Mouse (Mus musculus): Measurements from ENCODE around the gene 3100002H09Rik. TPM values are rescaled to one million over a fixed set of nuclear protein-coding genes. Genes with fewer than 3 reads are reported as not detected.

The 3100002H09Rik gene
- total RNA-seq, 1 experiment: not detected

DNA sequence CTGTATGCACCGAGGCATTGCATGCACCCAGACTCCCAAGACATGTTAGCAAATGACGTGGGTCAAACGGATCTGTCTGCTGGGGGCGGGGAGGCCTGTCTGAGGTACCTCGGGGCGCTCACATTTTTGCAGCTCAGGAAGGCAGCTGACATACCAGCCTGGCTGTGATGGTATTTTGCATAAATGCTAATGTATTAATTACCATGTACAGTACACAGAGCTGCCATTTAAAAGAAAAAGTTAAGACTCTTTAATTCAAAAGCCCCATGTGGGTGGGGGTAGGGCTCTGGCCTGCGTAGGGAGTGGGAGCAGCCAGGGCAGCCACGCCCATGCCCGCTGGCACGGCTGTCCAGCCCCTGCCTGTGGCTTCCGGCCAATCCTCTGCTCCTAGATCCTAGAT is 10.8 kb upstream of the 3100002H09Rik start:
- H3K9me3 ChIP-seq (ENCODE audit: control insufficient read depth, insufficient read depth, low read depth, low read length): no peaks in the 10 kb centered on the region
- H3K36me3 ChIP-seq (ENCODE audit: control insufficient read depth, insufficient read depth, low read length, poor library complexity, severe bottlenecking): no peaks in the 10 kb centered on the region
- no peak overlapping the region for H3K9ac ChIP-seq (ENCODE audit: insufficient read depth, low read depth, low read length, poor library complexity, severe bottlenecking)
- no peak for DNase-seq (ENCODE audit: low read depth, low spot score)
- peaks cover 2 to 18% of the 10 kb centered on the region in 2 experiments; a peak in 1 of 4 replicates for H3K4me1 ChIP-seq (ENCODE audit: control insufficient read depth in 2 of 2, insufficient read depth in 2 of 2, low read length in 2 of 2, poor library complexity in 1 of 2)
- H3K4me3 ChIP-seq (ENCODE audit: insufficient read depth in 1 of 2, low read depth in 1 of 2, low read length in 2 of 2, poor library complexity in 1 of 2, severe bottlenecking in 1 of 2): no peak overlapping the region
- H3K27ac ChIP-seq (ENCODE audit: insufficient read depth, low read depth, low read length, poor library complexity, severe bottlenecking): no peak overlapping the region
- in situ Hi-C loops (cut with MboI; ENCODE audit: low sequenced_read_pairs in 2 of 2, unreplicated experiment in 2 of 2): no loop called here
- no peak for TF ChIP-seq ZNF384 (IDR thresholded peaks at IDR 0.05; ENCODE audit: low read depth, low read length)
- no peak for TF ChIP-seq ZC3H11A (IDR thresholded peaks at IDR 0.05; ENCODE audit: borderline replicate concordance, low read depth, low read length)
- TF ChIP-seq MAFK (IDR thresholded peaks at IDR 0.05; ENCODE audit: insufficient read depth, low read depth, low read length): no peak
- no peak for TF ChIP-seq HCFC1 (IDR thresholded peaks at IDR 0.05; ENCODE audit: borderline replicate concordance, insufficient read depth, low read length)
- TF ChIP-seq CHD2 (IDR thresholded peaks at IDR 0.05; ENCODE audit: low read depth, low read length): no peak

DNA sequence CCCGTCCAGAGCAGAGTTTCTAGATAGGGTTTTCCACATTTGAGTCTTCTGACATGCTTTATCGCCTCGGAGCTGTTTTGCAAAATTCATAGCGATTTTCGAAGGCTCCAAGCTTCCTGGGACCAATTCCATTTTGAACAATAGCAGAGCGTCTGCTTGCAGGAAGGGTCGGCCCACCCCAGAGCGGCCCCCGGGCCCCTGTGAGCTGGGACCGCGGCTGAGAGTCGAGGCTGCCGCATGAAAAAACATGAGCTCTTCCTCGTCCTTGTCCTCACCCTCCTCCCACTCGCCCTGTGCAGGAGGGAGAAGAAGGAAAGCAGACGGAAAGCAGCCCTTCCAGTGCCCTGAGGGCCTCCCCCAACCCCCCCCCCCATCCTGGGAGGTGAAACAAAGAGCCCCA is 8.0 kb upstream of the 3100002H09Rik start:
- in situ Hi-C loops (cut with MboI; ENCODE audit: low sequenced_read_pairs in 2 of 2, unreplicated experiment in 2 of 2): no loop called here
- no peak for TF ChIP-seq ZNF384 (IDR thresholded peaks at IDR 0.05; ENCODE audit: low read depth, low read length)
- no peak for TF ChIP-seq MAFK (IDR thresholded peaks at IDR 0.05; ENCODE audit: insufficient read depth, low read depth, low read length)
- H3K4me1 ChIP-seq (ENCODE audit: control insufficient read depth in 2 of 2, insufficient read depth in 2 of 2, low read length in 2 of 2, poor library complexity in 1 of 2): peaks cover 10 to 25% of the 10 kb centered on the region in 2 experiments; a peak in 3 of 4 replicates
- no peak overlapping the region for H3K4me3 ChIP-seq (ENCODE audit: insufficient read depth in 1 of 2, low read depth in 1 of 2, low read length in 2 of 2, poor library complexity in 1 of 2, severe bottlenecking in 1 of 2)
- no peaks in the 10 kb centered on the region for H3K9me3 ChIP-seq (ENCODE audit: control insufficient read depth, insufficient read depth, low read depth, low read length)
- no peak for DNase-seq (ENCODE audit: low read depth, low spot score)
- no peak overlapping the region for H3K27ac ChIP-seq (ENCODE audit: insufficient read depth, low read depth, low read length, poor library complexity, severe bottlenecking)
- no peak overlapping the region for H3K9ac ChIP-seq (ENCODE audit: insufficient read depth, low read depth, low read length, poor library complexity, severe bottlenecking)
- no peaks in the 10 kb centered on the region for H3K36me3 ChIP-seq (ENCODE audit: control insufficient read depth, insufficient read depth, low read length, poor library complexity, severe bottlenecking)

DNA sequence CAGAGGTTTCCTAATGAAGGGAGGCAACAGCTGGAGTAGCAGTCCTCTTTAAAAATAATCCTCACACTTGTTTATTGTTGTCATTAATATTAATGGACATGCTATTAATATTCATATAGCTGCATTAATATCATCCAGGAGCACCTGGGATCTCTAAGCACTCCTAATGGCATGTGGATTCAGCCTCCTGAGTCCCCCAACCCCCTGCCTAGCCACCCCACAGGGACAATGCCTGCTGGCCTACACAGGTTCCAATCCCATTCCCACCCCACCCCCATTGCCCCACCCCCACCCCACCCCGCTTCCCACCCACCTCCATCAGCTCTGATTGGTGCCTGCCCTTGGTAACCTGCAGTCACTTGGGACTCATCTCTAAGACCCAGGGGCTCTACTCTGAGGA is 6.0 kb upstream of the 3100002H09Rik start:
- no peak for TF ChIP-seq ZC3H11A (IDR thresholded peaks at IDR 0.05; ENCODE audit: borderline replicate concordance, low read depth, low read length)
- no peak for TF ChIP-seq CHD2 (IDR thresholded peaks at IDR 0.05; ENCODE audit: low read depth, low read length)
- no peak for TF ChIP-seq ZNF384 (IDR thresholded peaks at IDR 0.05; ENCODE audit: low read depth, low read length)
- no peak for TF ChIP-seq HCFC1 (IDR thresholded peaks at IDR 0.05; ENCODE audit: borderline replicate concordance, insufficient read depth, low read length)
- no peak for TF ChIP-seq MAFK (IDR thresholded peaks at IDR 0.05; ENCODE audit: insufficient read depth, low read depth, low read length)
- no peak for DNase-seq (ENCODE audit: low read depth, low spot score)
- Histone ChIP-seq H3K4me3 (ENCODE audit: insufficient read depth in 1 of 2, low read depth in 1 of 2, low read length in 2 of 2, poor library complexity in 1 of 2, severe bottlenecking in 1 of 2) (no peak overlapping the region), H3K9ac (ENCODE audit: insufficient read depth, low read depth, low read length, poor library complexity, severe bottlenecking) (no peak overlapping the region), H3K4me1 (ENCODE audit: control insufficient read depth in 2 of 2, insufficient read depth in 2 of 2, low read length in 2 of 2, poor library complexity in 1 of 2) (peaks cover 10 to 24% of the 10 kb centered on the region in 2 experiments; a peak in 3 of 4 replicates), H3K36me3 (ENCODE audit: control insufficient read depth, insufficient read depth, low read length, poor library complexity, severe bottlenecking) (no peaks in the 10 kb centered on the region), H3K27ac (ENCODE audit: insufficient read depth, low read depth, low read length, poor library complexity, severe bottlenecking) (no peak overlapping the region), H3K9me3 (ENCODE audit: control insufficient read depth, insufficient read depth, low read depth, low read length) (no peaks in the 10 kb centered on the region)
- in situ Hi-C loops (cut with MboI; ENCODE audit: low sequenced_read_pairs in 2 of 2, unreplicated experiment in 2 of 2): no loop called here

GRCm38 (mm10) chr4:124615986-124616385 is 5.4 kb upstream of the 3100002H09Rik start:
- H3K4me3 ChIP-seq (ENCODE audit: insufficient read depth in 1 of 2, low read depth in 1 of 2, low read length in 2 of 2, poor library complexity in 1 of 2, severe bottlenecking in 1 of 2): no peak overlapping the region
- in situ Hi-C loops (cut with MboI; ENCODE audit: low sequenced_read_pairs in 2 of 2, unreplicated experiment in 2 of 2): no loop called here
- H3K27ac ChIP-seq (ENCODE audit: insufficient read depth, low read depth, low read length, poor library complexity, severe bottlenecking): no peak overlapping the region
- no peak overlapping the region for H3K9ac ChIP-seq (ENCODE audit: insufficient read depth, low read depth, low read length, poor library complexity, severe bottlenecking)
- peaks cover 10 to 19% of the 10 kb centered on the region in 2 experiments; a peak in 3 of 4 replicates for H3K4me1 ChIP-seq (ENCODE audit: control insufficient read depth in 2 of 2, insufficient read depth in 2 of 2, low read length in 2 of 2, poor library complexity in 1 of 2)
- no peaks in the 10 kb centered on the region for H3K36me3 ChIP-seq (ENCODE audit: control insufficient read depth, insufficient read depth, low read length, poor library complexity, severe bottlenecking)
- no peak for DNase-seq (ENCODE audit: low read depth, low spot score)
- TF ChIP-seq ZNF384 (IDR thresholded peaks at IDR 0.05; ENCODE audit: low read depth, low read length) (no peak), HCFC1 (IDR thresholded peaks at IDR 0.05; ENCODE audit: borderline replicate concordance, insufficient read depth, low read length) (no peak), CHD2 (IDR thresholded peaks at IDR 0.05; ENCODE audit: low read depth, low read length) (no peak), ZC3H11A (IDR thresholded peaks at IDR 0.05; ENCODE audit: borderline replicate concordance, low read depth, low read length) (no peak), MAFK (IDR thresholded peaks at IDR 0.05; ENCODE audit: insufficient read depth, low read depth, low read length) (no peak)
- no peaks in the 10 kb centered on the region for H3K9me3 ChIP-seq (ENCODE audit: control insufficient read depth, insufficient read depth, low read depth, low read length)

- in situ Hi-C loops (cut with MboI; ENCODE audit: low sequenced_read_pairs in 2 of 2, unreplicated experiment in 2 of 2): no loop called here
- TF ChIP-seq MAFK (IDR thresholded peaks at IDR 0.05; ENCODE audit: insufficient read depth, low read depth, low read length) (no peak), CHD2 (IDR thresholded peaks at IDR 0.05; ENCODE audit: low read depth, low read length) (no peak), HCFC1 (IDR thresholded peaks at IDR 0.05; ENCODE audit: borderline replicate concordance, insufficient read depth, low read length) (no peak), ZC3H11A (IDR thresholded peaks at IDR 0.05; ENCODE audit: borderline replicate concordance, low read depth, low read length) (no peak), ZNF384 (IDR thresholded peaks at IDR 0.05; ENCODE audit: low read depth, low read length) (no peak)
- Histone ChIP-seq H3K27ac (ENCODE audit: insufficient read depth, low read depth, low read length, poor library complexity, severe bottlenecking) (no peak overlapping the region), H3K9ac (ENCODE audit: insufficient read depth, low read depth, low read length, poor library complexity, severe bottlenecking) (no peak overlapping the region), H3K9me3 (ENCODE audit: control insufficient read depth, insufficient read depth, low read depth, low read length) (no peaks in the 10 kb centered on the region), H3K36me3 (ENCODE audit: control insufficient read depth, insufficient read depth, low read length, poor library complexity, severe bottlenecking) (no peaks in the 10 kb centered on the region), H3K4me3 (ENCODE audit: insufficient read depth in 1 of 2, low read depth in 1 of 2, low read length in 2 of 2, poor library complexity in 1 of 2, severe bottlenecking in 1 of 2) (no peak overlapping the region), H3K4me1 (ENCODE audit: control insufficient read depth in 2 of 2, insufficient read depth in 2 of 2, low read length in 2 of 2, poor library complexity in 1 of 2) (peaks cover 8 to 19% of the 10 kb centered on the region in 2 experiments; a peak in 3 of 4 replicates)
- no peak for DNase-seq (ENCODE audit: low read depth, low spot score)
Observed at GRCm38 (mm10) chr4:124615406-124615960, 4.9 kb upstream of the 3100002H09Rik start.

Data from ES-E14 (cell line).